Mouse (Mus musculus) MN1 (cell line): ENCODE data around the gene Plekhg5.

ENCODE experiments used
- DNase-seq: peaks from one replicate; pipeline ENCODE4 v3.0.0-alpha.2; 2016; ENCODE audit warnings: low spot score

Gene Plekhg5

DNA sequence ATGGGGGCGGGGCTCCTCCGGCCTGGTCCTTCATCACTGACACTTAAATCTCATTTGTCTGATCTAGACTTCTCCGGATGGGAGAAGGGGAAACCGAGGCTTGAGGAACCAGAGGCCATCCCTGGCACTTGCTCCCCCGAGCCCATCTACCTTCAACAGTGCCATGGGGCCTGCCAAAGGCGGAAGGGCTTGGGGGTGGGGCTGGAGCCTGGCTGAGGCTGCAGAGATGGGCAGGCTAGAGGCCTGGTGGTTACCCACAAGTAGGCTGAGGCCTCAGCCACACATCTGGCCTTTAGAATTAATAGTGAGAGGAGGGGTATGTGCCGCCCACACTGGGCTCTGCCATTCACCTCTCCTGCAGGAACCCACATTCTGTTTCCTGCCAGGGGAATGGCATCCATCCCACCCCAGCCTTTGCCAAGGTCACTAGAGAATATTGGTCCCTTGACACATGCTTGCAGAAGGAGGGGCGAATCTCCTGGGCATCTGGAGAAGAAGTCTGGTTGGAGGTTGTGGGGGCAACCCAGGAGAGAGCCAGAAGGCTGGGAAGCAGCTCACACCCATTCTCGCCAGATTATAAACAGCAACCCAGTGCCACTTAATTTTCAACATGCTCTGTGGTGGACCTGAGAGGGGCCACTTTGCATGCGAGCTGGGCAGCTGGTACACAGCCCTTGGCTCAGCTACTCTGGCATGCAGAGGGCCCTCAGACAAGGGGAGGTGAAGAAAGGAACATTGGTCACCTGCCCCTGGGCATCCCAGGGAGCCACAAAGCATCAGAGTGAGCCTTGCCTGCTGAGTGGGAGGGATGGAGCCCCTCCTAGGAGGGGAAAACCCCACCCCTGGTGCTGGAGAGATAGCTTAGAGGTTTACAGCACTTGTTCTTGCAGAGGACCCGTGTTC lies 1.6 kb upstream of the Plekhg5 start:
- peak; percentile 84 for DNase-seq

DNA sequence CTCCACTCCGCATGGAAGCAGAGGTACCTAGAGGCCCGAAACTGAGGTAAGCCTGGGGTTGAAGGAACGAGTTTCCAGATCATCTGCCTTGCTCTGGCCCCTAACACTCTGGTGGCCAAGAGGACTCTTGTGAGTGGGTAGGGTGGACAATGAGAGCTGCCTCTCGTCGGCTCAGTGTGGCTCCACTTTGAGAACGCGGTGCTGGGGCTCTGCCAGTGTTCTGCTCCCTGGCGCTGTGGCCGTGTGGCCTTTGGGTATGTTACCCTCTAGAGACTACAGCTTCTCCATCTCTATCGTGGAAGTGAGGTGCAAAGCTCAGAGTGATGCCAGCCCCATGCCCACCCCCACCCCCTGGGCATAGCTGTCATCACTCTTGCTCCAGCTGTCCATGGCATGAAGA lies 357 bp downstream of the Plekhg5 start:
- DNase-seq, result peak; percentile 42

- peak; percentile 27 for DNase-seq
Observed at GRCm38 (mm10) chr4:152073715-152074114, 1.4 kb downstream of the Plekhg5 start.

DNA sequence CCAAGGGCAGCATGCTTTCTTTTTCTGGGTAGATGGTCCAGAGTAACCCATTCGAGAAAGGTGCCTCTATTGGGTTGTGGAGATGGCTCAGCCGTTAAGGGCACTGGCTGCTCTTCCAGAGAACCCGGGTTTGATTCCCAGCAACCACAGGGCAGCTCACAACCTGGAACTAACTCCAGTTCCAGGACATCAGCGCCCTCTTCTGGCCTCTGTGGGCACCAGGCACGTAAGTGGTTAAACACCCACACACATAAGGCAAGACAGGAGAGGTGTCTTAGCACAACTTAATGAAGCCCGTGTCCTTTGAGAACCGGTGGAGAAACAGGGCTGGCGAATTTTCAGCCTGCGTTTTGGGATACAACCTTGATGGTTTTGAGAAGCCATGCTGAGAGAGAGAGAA lies 2.2 kb downstream of the Plekhg5 start:
- DNase-seq, result no peak

DNA sequence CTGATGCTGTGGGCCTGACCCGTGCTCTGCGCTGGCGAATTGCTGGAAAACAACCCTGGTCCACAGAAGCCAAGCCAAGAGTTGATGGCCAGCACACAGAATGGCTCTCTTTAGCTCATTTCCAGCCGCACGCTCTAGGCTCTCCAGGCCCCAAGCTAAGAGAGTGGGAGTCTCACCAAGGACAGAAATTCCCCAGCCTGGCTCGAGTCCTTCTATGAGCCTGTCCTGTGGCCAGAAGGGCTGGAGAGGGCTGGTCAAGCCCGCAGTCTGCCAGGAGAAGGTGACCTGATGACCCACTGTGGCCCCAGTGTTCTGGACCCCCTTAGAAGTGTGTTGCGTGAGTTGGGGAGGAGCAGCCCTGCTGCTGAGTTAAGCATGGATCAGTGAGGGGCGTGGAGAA lies 4.9 kb downstream of the Plekhg5 start:
- DNase-seq, result no peak

GRCm38 (mm10) chr4:152078105-152078530 lies 5.8 kb downstream of the Plekhg5 start:
- peak; percentile 35 for DNase-seq

- DNase-seq, result no peak
Observed at GRCm38 (mm10) chr4:152079261-152079660, 7.0 kb downstream of the Plekhg5 start.

DNA sequence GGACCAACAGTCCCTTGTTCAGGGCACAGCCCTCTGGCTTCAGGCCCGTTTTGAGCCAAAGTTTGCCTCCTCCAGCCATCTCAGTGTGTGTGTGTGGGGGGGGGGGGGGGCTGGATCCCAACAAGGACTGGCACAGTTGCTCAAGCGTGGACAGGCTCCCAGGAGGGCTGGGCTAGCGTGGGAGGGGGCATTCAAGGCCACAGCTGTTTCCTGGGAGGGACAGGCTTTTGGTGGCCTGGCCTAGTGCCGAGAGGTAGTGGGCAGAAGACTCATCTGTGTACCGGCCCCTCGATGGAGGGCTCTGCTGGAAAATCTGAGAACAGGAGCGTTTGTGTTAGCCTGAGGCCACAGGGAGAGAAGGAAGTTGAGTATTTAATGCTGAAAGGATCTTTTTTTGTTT lies 7.6 kb downstream of the Plekhg5 start:
- no peak for DNase-seq

- DNase-seq, result no peak
Observed at GRCm38 (mm10) chr4:152083611-152084220, 11.4 kb downstream of the Plekhg5 start.

GRCm38 (mm10) chr4:152084616-152085015 lies 12.3 kb downstream of the Plekhg5 start:
- no peak for DNase-seq

GRCm38 (mm10) chr4:152086505-152087210 lies 14.4 kb downstream of the Plekhg5 start:
- DNase-seq, result peak; percentile 62

DNA sequence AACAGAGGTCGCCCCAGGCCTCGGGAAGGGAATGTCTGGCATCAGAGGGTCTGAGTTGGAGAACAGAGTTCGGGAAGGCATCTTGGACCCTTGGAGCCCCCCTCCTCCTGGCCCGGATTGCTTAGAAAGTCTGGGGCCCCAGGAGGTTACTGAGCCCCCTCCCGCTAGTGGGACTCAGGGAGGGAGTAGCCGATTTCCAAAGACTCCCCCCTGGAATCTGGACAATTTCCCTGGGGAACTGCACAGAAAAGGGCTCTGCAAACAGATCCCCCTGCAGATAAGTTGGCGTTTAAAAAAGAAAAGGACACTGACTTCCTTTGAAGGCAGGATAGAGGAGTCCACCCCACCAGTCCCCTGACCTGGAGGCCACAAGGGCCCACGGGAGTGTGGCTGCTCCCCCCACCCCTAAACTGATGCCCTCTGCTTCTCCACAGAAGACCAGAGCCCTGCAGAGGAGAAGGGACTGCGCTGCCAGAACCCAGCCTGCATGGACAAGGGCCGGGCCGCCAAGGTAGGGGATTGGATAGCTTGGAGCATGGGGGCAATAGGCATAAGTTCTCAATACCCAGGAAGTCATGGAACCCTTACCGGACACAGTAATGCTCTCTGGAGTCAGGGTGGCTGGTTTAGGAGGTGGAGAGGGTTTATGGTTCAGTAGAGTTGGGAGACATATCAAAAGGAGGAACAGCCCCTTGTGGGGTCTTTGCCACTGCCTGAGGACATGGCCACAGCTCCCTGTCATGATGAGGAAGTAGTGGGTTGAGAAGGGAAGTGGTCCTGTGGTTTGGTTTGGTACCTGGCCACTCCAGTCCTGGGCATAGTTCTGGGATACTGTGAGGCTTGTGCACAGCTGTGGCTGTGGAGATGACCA lies 15.1 kb downstream of the Plekhg5 start:
- DNase-seq, result no peak

DNA sequence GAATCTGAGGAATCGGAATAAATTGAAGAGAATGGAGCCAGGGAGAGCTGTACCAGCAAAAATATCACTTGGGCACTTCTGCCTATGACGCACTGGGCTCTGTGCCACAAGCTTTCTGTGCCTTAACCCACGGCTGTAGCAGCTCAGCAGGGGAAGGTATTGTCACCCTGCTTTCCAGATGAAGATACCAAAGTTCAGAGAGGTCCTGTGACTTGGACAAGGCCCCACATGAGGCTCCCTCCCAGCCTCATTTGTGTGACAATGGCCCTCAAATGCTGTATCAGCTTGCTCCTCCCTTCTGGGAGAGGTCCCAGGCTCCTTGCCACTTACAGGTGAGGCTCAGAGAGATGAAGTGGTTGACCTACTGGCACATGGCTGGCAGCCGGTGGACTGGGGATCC lies 15.8 kb downstream of the Plekhg5 start:
- peak; percentile 61 for DNase-seq

- peak; percentile 65 for DNase-seq
Observed at GRCm38 (mm10) chr4:152088556-152089120, 16.3 kb downstream of the Plekhg5 start.

- no peak for DNase-seq
Observed at GRCm38 (mm10) chr4:152090191-152090590, 17.9 kb downstream of the Plekhg5 start.

DNA sequence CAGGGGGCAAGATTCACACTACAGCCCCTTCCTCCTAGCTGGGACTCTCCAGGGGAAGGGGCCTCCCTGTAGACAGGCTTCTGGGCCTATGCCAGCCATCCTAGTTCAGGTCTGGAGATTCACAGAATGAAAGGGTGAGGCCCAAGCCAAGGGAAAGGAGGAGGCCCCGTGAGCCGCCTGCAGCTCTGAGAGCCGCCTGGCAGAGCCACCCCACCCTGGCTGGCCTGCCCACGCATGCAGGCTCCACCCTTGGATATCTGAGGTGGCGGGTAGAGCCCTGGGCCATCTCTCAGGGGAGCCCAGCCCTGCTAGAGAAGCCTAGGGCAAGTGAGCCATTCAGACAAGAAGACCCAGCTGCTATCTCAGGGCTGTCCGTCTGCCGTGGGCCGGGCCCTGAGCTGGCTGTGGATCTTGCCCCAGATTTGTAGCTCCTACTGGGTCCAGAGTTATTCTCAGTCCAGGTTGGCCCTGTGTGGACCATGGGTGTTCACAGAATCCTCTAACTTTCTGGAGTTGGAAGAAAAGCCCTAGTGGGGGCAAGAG lies 20.5 kb downstream of the Plekhg5 start:
- DNase-seq, result peak; percentile 84

DNA sequence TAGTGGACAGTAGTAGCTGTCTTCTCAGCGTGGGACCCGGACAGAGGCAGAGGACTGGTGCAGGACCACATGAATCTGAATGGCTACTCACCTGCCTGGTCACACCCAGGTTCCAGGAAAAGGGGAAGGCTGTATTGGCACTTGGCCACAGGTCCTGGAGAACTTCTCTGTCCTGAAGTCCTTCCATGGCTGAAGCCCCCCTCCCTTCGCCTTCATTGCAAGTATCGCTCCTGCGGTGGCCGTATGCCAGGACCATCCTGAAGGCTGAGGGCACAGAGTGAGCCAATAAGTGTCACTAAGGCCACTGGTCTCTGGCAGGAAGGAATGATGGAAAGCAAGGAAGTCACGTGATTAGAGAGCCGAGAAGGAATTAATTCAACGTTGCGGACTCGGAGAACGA lies 21.9 kb downstream of the Plekhg5 start:
- DNase-seq, result no peak

DNA sequence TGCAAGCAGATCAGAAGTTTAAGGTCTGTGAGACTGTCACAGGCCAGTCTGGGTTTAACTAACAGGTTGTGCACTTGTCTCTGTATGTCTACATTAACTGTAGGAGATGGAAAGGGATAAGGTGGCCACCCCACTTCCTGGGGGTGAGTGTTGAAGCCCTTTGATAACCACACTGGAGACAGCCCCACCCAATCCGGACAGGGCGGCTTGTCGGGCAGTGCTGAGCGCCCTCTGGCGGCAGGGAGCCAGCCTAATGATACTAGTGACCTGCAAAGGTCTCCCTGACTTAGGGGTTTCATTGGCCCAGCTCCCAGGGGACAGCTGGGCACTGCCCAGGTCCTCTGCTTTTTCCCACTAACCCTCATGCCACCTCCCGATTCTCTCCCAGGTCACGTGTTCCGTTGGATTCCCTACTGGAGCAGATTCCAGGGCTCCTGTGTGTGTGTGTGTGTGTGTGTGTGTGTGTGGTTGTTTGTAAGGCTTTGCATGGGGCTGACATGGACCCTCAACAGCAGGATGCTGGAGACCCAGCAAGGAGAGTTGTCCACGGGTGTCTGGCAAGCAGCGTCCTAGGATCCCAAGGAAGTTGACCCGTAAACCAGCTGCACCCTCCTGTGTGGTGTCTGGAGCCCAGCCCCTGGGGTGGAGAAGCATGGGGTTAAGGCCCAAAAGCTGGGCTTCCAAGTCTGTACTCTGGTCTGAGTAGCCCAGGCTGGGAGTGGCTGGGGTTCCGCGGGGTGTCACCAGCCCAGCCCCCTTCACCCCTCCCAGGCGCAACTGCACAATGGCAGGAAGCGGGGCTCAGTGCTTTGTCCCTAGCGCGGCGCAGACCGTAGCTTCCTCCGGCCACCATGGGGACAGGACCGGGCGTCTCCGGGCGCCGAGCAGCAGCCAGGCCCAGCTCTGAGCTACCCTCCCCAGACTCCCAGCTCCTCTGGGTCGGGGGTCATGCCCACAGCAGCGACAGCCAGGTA lies 23.9 kb downstream of the Plekhg5 start:
- DNase-seq, result peak; percentile 74

GRCm38 (mm10) chr4:152096927-152097326 lies 24.6 kb downstream of the Plekhg5 start:
- no peak for DNase-seq
